In genomic region chr8:78000303-78000702, GRCm38 (mm10) we compare ENCODE assay signal across 24 mouse cellular contexts.
DNase-seq lines count a peak whose midpoint lies in the region; ATAC-seq and TF ChIP-seq lines count a peak whose summit lies in the region.
"Had no signal": no experiment of that assay in that cellular context is flagged by ENCODE, and none has a peak within 500 bp of the region (broad histone marks: within the 10 kb centered on the region; RNA-seq: fewer than 3 reads in every experiment).

No protein-coding gene starts in this region.

- no peak overlapping the region for H3K4me2 ChIP-seq in heart, embryonic 12.5 days
- H3K4me2 ChIP-seq in liver, embryonic 12.5 days, result no peak overlapping the region
- no peak overlapping the region for H3K4me2 ChIP-seq in liver, embryonic 14.5 days (ENCODE audit: low read depth)
- no peak overlapping the region for H3K4me2 ChIP-seq in liver, embryonic 16.5 days (ENCODE audit: low read depth, low read length)
- H3K4me2 ChIP-seq: embryonic facial prominence, embryonic 12.5 days; forebrain, embryonic 13.5 days; forebrain, embryonic 15.5 days had no signal

- ATAC-seq in heart, embryonic 12.5 days (ENCODE audit: insufficient number of reproducible peaks, low FRiP score), result no peak
- ATAC-seq in liver, embryonic 12.5 days, result peak; percentile 73
- peak; percentile 68 for ATAC-seq in liver, embryonic 14.5 days (ENCODE audit: insufficient read depth)
- peak; percentile 48 for ATAC-seq in liver, embryonic 16.5 days (ENCODE audit: low read depth)
- ATAC-seq: CD4-positive, CD25-positive, alpha-beta regulatory T cell, adult 4 months; forebrain, embryonic 13.5 days; forebrain, embryonic 15.5 days had no signal

- no peak overlapping the region for H3K4me3 ChIP-seq in heart, embryonic 10.5 days
- H3K4me3 ChIP-seq in heart, embryonic 12.5 days, result no peak overlapping the region
- no peak overlapping the region for H3K4me3 ChIP-seq in liver, embryonic 12.5 days
- no peak overlapping the region for H3K4me3 ChIP-seq in liver, embryonic 14.5 days (ENCODE audit: insufficient read depth in 1 of 2, low read depth in 2 of 2, low read length in 2 of 2)
- H3K4me3 ChIP-seq in liver, embryonic 16.5 days (ENCODE audit: low read depth, low read length), result no peak overlapping the region
- H3K4me3 ChIP-seq: embryonic facial prominence, embryonic 10.5 days; embryonic facial prominence, embryonic 12.5 days; forebrain, embryonic 13.5 days; forebrain, embryonic 15.5 days had no signal

- no peak for DNase-seq in heart, embryonic 10.5 days (ENCODE audit: low spot score)
- no peak for DNase-seq in liver
- no peak for DNase-seq in liver, embryonic 14.5 days (ENCODE audit: low read depth in 3 of 3, low spot score in 3 of 3)
- DNase-seq in gastrocnemius, adult 18-20 months (ENCODE audit: low spot score), result no peak
- no peak for DNase-seq in left cerebral cortex, adult 18-20 months (ENCODE audit: low spot score in 2 of 2)
- DNase-seq: adrenal gland, adult 2 months; adrenal gland, postnatal 10 days; adrenal gland, postnatal 25 days; B cell, adult 2 months; cerebellum, adult 11-12 months; cerebellum, adult 2 months; cerebellum, adult 9-10 months; cerebellum, postnatal 10 days; cerebellum, postnatal 25 days had no signal

- H3K27me3 ChIP-seq in heart, embryonic 10.5 days (ENCODE audit: insufficient read depth, poor library complexity, severe bottlenecking), result no peaks in the 10 kb centered on the region
- no peaks in the 10 kb centered on the region for H3K27me3 ChIP-seq in heart, embryonic 12.5 days (replicated peaks)
- H3K27me3 ChIP-seq in liver, embryonic 12.5 days (replicated peaks), result no peaks in the 10 kb centered on the region
- no peaks in the 10 kb centered on the region for H3K27me3 ChIP-seq in liver, embryonic 14.5 days (ENCODE audit: control insufficient read depth, insufficient read depth, low read length)
- no peaks in the 10 kb centered on the region for H3K27me3 ChIP-seq in liver, embryonic 16.5 days (ENCODE audit: control insufficient read depth, insufficient read depth, low read depth, low read length)
- H3K27me3 ChIP-seq: CH12.LX; embryonic facial prominence, embryonic 12.5 days; forebrain, embryonic 13.5 days; forebrain, embryonic 15.5 days had no signal

- no peak for TF ChIP-seq CTCF in liver, embryonic 14.5 days (IDR thresholded peaks at IDR 0.05; ENCODE audit: low read depth)

- 82% methylated on average over 3 of the region's 3 CpGs for WGBS in heart, embryonic 10.5 days
- 89% methylated on average over 2 of the region's 3 CpGs for WGBS in heart, embryonic 12.5 days
- 53% methylated on average over 2 of the region's 3 CpGs for WGBS in liver, embryonic 12.5 days (ENCODE audit: insufficient replicate concordance)
- 41% methylated on average over 3 of the region's 3 CpGs for WGBS in liver, embryonic 14.5 days (ENCODE audit: insufficient replicate concordance)
- 26% methylated on average over 3 of the region's 3 CpGs for WGBS in liver, embryonic 16.5 days (ENCODE audit: insufficient replicate concordance)

- no peaks in the 10 kb centered on the region for H3K36me3 ChIP-seq in heart, embryonic 10.5 days
- H3K36me3 ChIP-seq in heart, embryonic 12.5 days, result no peaks in the 10 kb centered on the region
- H3K36me3 ChIP-seq in liver, embryonic 12.5 days, result no peaks in the 10 kb centered on the region
- no peaks in the 10 kb centered on the region for H3K36me3 ChIP-seq in liver, embryonic 14.5 days (replicated peaks; ENCODE audit: control insufficient read depth, insufficient read depth, low read depth)
- H3K36me3 ChIP-seq in liver, embryonic 16.5 days (ENCODE audit: control insufficient read depth, insufficient read depth), result no peaks in the 10 kb centered on the region
- H3K36me3 ChIP-seq: embryonic facial prominence, embryonic 10.5 days; embryonic facial prominence, embryonic 12.5 days; forebrain, embryonic 15.5 days; G1E had no signal

- peaks cover 10% of the 10 kb centered on the region for H3K4me1 ChIP-seq in heart, embryonic 10.5 days
- H3K4me1 ChIP-seq in heart, embryonic 12.5 days (replicated peaks), result peaks cover 12% of the 10 kb centered on the region
- peaks cover 8% of the 10 kb centered on the region for H3K4me1 ChIP-seq in liver, embryonic 12.5 days
- H3K4me1 ChIP-seq in liver, embryonic 14.5 days (replicated peaks; ENCODE audit: control insufficient read depth in 2 of 2, insufficient read depth in 2 of 2, low read length in 1 of 2), result peaks cover 0 to 4% of the 10 kb centered on the region in 2 experiments; a peak in 1 of 4 replicates
- H3K4me1 ChIP-seq in liver, embryonic 16.5 days (ENCODE audit: control insufficient read depth, low read depth, low read length), result no peaks in the 10 kb centered on the region

- H3K9me3 ChIP-seq in heart, embryonic 10.5 days, result no peaks in the 10 kb centered on the region
- no peaks in the 10 kb centered on the region for H3K9me3 ChIP-seq in heart, embryonic 12.5 days (replicated peaks)
- H3K9me3 ChIP-seq in liver, embryonic 12.5 days (replicated peaks), result no peaks in the 10 kb centered on the region
- no peaks in the 10 kb centered on the region for H3K9me3 ChIP-seq in liver, embryonic 14.5 days (ENCODE audit: control insufficient read depth, low read length)
- H3K9me3 ChIP-seq in liver, embryonic 16.5 days (replicated peaks; ENCODE audit: control insufficient read depth, low read length), result no peaks in the 10 kb centered on the region
- H3K9me3 ChIP-seq: embryonic facial prominence, embryonic 10.5 days; embryonic facial prominence, embryonic 12.5 days; forebrain, embryonic 13.5 days; forebrain, embryonic 15.5 days; G1E had no signal

- peak overlapping the region; percentile 22; the same call in 1 of the 2 replicates for H3K27ac ChIP-seq in heart, embryonic 10.5 days
- H3K27ac ChIP-seq in heart, embryonic 12.5 days (ENCODE audit: poor library complexity, severe bottlenecking), result no peak overlapping the region
- no peak overlapping the region for H3K27ac ChIP-seq in liver, embryonic 12.5 days
- H3K27ac ChIP-seq in liver, embryonic 14.5 days, result no peak overlapping the region
- H3K27ac ChIP-seq in liver, embryonic 16.5 days (ENCODE audit: low read length), result no peak overlapping the region
- H3K27ac ChIP-seq: embryonic facial prominence, embryonic 10.5 days; embryonic facial prominence, embryonic 12.5 days; forebrain, embryonic 13.5 days; forebrain, embryonic 15.5 days had no signal

- H3K9ac ChIP-seq in heart, embryonic 12.5 days, result no peak overlapping the region
- no peak overlapping the region for H3K9ac ChIP-seq in liver, embryonic 12.5 days
- H3K9ac ChIP-seq in liver, embryonic 14.5 days (replicated peaks), result no peak overlapping the region
- H3K9ac ChIP-seq in liver, embryonic 16.5 days (ENCODE audit: low read depth, low read length), result no peak overlapping the region
- H3K9ac ChIP-seq: embryonic facial prominence, embryonic 12.5 days; forebrain, embryonic 13.5 days; forebrain, embryonic 15.5 days had no signal

- TF ChIP-seq EP300 in liver, embryonic 14.5 days (IDR thresholded peaks at IDR 0.05; ENCODE audit: low read depth), result peak; percentile 34; the same call in 1 of the 2 replicates
